Mouse (Mus musculus) granulocyte monocyte progenitor cell, adult 5-6 weeks (primary cell): ENCODE data around the gene 9030624G23Rik. TPM values are rescaled to one million over a fixed set of nuclear protein-coding genes. Genes with fewer than 3 reads are reported as not detected.
"Not testable (repeated sequence)": the region's sequence is repeated elsewhere in the genome, so short reads cannot be mapped to it uniquely, and the experiment has no call there.

ENCODE experiments used
- ATAC-seq: replicated peaks from 2 replicates; pipeline ENCODE4 v1.8.0; 2016; ENCODE audit warnings: mild to moderate bottlenecking, moderate TSS enrichment, inconsistent platforms; ENCODE audit not compliant: poor library complexity, severe bottlenecking
- total RNA-seq, 2 experiments: library from RNA; stranded (forward) in 1 of 2; stranded (reverse) in 1 of 2; fragments of 200-712, 200-1000 nt in 1 of 2; fragments of >200 nt in 1 of 2; fragmentation: Nextera tagmentation in 1 of 2; gene quantifications; 2 replicates each; pipeline ENCODE4 v1.2.3; 2014 to 2017

9030624G23Rik gene
- total RNA-seq (2014; fragmentation: Nextera tagmentation) (not detected in 2 replicates), total RNA-seq (2017) (not detected in 2 replicates)

DNA sequence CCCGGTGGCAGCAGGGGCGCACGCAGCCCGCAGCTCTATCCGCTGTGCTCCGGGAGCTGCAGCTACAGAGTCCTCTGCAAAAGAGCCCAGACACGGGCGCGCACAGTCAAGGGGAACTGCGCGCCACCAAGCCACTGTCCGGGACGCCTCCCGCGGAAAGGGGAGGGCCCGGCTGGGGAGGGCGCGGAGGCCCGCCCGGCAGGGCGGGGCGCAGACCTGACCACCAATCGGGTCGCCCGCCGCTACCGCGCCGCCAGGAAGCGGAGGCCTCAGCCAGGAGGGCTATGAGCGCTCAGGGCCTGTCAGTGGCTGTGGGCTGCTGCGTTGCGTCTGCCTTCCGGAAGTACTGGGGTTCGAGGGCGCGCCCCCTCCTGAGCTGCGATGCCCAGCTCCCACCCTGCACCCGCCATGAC is at the start of gene 9030624G23Rik:
TSS of gene 9030624G23Rik (minus strand) at position 139 of the 413 bp plus-strand sequence.
- not testable (repeated sequence) for ATAC-seq

DNA sequence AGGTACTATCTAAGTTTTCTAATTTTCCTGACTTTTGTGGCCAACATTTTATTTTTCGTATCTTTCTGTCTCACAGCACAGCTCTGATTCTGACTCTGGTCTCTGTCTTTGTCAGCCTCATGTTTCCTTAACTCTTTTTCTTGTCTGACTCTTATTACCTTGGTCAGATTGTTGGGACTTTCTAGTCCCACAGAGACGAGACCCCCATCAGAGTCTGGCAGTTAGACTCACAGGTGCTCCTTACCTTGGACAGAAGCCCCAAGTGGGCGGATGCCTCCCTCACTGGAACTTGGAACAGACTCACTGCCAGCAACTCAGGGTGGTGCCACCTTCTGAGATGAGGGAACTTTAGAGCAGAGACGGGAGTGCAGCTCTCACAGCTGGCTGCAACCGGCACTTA is 13.9 kb downstream of the 9030624G23Rik start:
- not testable (repeated sequence) for ATAC-seq
